Mouse (Mus musculus) left cerebral cortex, postnatal 10 days (tissue): Measurements from ENCODE around the gene Cnpy2. TPM values are rescaled to one million over a fixed set of nuclear protein-coding genes. Genes with fewer than 3 reads are reported as not detected.
"Not testable (repeated sequence)": the region's sequence is repeated elsewhere in the genome, so short reads cannot be mapped to it uniquely, and the experiment has no call there.

ENCODE experiments used
- DNase-seq, 2 experiments: peaks; one replicate each; pipeline ENCODE4 v3.0.0; 2021 to 2022; ENCODE audit warnings: low spot score in 2 of 2, mixed read lengths in 1 of 2; ENCODE audit errors: extremely low spot score in 1 of 2
- intact Hi-C: fragments of 180-260 bp; cut with DNase I; formaldehyde crosslinking; loops from one replicate; pipeline ENCODE4 v1.15.1; 2025
- total RNA-seq, 2 experiments: library from RNA; stranded (reverse); gene quantifications; 2 replicates each; pipeline ENCODE4 v1.2.3; 2021

Cnpy2 gene
- total RNA-seq, 2 experiments from 2014 or later: 64.4 to 69.7 TPM

DNA sequence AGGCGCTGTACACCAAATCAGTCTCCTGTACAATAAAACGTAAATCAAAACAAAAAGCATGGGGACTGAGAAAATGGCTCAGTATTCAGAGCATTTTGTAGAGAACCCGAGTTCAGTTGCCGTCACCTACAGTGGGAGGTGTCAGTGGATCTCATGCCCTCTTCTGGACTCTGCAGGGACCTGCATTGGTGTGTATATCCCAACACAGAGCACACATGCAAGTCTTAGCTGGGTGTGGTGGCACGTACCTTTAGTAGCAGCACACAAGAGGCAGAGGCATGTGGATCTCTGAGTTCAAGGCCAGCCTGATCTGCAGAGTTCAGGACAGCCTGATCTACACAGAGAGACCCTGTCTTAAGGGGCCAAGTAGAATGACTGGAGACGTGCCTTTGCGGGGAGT, 12.6 kb upstream of the Cnpy2 start:
- intact Hi-C loops: no loop called here
- DNase-seq: no peak

DNA sequence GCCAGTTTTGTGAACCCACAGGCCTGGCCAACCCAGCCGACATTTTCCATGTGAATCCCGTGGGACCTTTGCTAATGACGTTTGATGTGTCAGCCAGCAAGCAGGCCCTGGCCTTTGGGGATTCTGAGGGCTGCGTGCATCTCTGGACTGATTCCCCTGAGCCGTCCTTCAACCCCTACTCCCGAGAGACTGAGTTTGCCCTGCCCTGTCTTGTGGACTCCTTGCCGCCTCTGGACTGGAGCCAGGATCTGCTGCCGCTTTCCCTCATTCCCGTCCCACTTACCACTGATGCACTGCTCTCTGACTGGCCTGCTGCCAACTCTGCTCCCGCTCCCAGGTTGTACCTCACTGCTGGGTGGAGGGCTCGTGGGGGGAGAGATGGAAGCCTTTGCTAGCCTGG, 12.1 kb upstream of the Cnpy2 start:
- intact Hi-C loops: no loop called here
- DNase-seq: peak in 1 of 2 experiments; percentile 72

DNA sequence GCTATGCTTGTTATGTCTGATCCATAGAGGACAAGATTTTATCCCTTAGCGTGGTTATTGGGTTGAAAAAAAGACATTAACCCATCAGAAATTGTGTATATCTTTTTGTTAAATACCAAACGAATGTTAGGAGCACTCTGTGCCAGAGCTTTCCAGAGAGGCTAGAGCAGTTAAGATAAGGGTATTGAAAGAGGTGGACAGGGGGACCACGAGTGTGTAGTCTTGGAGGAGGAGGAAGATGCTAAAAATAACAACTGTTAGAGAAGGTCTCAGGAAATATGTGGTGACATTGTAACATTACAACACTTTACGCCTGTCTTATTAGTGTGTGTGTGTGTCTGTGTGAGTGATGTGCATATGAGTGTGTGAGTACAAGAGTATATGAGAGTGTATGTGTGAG, 11.4 kb upstream of the Cnpy2 start:
- intact Hi-C loops: no loop called here

DNA sequence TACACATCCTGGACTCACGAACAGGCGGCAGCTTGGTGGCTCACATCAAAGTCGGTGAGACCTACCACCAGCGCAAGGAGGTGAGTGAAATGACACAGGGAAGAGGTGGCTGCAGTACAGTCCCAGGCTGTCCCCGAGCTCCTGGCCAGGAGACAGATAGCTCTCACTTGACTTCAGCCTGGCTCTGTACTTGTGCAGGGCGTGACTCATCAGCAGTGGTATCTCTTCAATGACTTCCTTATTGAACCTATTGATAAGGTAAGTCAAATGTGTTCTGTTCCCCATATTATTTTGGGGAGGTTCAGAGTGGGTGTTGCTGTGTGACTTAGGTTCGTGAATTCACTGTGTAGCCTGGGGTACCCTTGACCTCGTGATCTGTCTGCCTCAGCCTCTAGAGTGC, 6.7 kb upstream of the Cnpy2 start:
- no peak for DNase-seq
- intact Hi-C loops: no loop called here

More for the DNA sequence above, 11.4 kb upstream of the Cnpy2 start:
- no peak for DNase-seq

DNA sequence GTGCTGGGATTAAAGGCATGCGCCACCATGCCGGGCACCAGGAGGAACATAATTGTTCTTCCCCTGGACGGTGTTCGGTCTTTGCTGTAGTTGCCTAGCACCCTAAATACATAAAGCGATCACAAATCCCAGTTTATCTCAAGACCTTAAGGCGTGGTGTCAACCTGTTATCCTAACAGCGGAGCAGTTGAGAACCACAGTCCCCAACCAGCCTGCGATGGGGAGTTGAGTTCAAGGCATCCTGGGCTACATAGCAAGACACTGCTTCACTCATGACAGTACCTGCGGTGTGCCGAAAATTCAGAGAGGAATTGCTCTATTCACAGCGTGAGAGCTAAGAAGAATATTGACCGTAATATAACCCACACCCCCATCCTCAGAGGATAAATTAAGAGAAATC, 618 bp upstream of the Cnpy2 start:
- intact Hi-C loops: no loop called here
- DNase-seq: no peak

DNA sequence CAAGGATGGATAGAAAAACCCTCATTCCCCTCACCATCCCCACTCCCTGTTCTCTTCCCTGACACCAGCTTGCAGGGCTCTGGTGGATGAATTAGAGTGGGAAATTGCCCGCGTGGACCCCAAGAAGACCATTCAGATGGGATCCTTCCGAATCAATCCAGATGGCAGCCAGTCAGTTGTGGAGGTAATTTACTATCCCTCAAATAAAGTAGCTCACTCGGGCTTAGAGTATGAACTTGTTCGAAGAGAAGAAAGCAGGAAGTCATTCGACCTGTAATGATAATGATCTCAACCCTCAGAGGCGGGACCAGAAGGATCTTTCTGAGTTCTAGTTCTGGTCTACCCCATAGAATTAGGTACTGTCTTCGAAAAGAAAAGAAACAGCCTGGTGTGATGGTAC, 1.3 kb downstream of the Cnpy2 start:
- intact Hi-C loops: no loop called here
- no peak for DNase-seq

DNA sequence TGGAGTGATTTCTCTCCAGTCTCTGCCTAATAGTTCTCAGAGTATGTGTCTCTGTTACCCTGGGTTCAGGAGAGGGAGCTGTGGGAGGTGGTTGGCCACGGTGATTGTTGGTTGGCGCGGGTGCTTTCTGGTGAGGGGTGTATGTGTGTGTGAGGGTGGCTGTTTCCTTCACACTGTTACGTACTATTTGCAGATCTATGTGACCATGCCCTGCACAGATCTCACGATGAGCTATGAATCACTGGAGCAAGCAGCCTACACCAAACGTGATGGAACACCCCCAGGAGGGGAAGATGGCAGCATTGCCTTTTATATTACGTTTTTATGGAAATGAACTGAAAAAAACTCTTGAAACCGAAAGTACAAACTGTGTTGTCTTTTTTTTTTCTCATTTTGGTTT, 4.6 kb downstream of the Cnpy2 start:
- no peak for DNase-seq

DNA sequence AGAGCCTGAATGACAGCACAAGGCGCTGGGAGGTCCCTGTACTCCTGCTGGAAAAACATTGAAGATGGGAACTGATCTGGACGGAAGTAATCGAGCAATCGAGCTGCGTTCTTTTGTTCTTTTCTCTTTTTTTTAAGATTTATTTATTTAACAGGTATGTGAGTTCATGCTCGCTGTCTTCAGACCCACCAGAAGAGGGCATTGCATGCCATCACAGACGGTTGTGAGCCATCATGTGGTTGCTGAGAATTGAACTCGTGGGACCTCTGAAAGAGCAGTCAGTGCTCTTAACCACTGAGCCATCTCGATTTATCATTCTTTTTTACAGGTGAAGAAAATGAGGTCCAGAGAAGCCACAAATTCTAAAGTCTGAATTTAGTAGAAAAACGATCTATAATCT, 5.4 kb downstream of the Cnpy2 start:
- no peak for DNase-seq
- intact Hi-C loops: no loop called here

More for the DNA sequence above, 4.6 kb downstream of the Cnpy2 start:
- intact Hi-C loops: no loop called here

DNA sequence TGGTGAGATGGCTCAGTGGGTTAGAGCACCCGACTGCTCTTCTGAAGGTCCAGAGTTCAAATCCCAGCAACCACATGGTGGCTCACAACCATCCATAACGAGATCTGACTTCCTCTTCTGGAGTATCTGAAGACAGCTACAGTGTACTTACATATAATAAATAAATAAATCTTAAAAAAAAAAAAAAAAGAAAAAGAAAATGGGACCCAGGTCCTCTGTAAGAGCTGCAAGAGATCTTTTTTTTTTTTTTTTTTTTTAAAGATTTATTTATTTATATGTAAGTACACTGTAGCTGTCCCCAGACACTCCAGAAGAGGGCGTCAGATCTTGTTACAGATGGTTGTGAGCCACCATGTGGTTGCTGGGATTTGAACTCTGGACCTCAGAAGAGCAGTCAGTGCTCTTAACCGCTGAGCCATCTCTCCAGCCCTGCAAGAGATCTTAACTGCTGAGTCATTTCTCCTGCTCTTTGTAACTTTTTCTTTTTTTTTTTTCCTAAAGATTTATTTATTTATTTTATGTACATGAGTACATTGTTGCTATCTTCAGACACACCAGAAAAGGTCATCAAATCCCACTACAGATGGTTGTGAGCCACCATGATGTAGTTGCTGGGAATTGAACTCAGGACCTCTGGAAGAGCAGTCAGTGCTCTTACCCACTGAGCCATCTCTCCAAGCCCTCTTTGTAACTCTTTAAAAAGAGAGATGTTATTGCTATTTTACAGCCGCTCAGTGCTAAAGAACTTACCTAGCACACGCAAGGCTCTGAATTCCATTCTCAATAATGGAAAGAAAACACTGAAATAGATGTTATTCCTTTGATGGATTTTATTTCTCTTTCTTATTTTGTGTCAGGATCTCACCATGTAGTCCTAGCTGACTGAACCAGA, 10.3 kb downstream of the Cnpy2 start:
- intact Hi-C loops: loop anchor here (10.0 kb wide), 1 partner anchor 122 kb away; the partner anchor contains the start of gene Smarcc2
- not testable (repeated sequence) for DNase-seq

DNA sequence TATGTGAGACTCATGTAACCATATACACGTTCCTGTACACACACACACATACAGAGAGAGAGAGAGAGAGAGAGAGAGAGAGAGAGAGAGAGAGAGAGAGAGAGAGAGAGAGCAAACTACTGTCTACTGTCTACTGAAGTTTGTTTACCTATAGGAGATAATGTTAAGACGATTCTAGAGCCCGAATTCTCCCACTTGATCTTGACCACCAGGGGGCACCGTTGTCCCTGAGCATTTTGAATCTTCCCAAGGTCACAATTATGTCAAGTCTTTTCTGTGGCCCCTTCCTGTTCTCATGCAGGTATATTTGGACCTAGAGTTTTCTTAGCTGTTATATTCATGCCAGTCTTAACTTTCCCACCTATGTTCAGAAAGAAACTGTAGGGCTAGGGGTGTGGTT, 13.3 kb downstream of the Cnpy2 start:
- DNase-seq: peak in 1 of 2 experiments; percentile 69
- intact Hi-C loops: loop anchor here (10.0 kb wide), 1 partner anchor 119 kb away; the partner anchor contains the start of gene Smarcc2

DNA sequence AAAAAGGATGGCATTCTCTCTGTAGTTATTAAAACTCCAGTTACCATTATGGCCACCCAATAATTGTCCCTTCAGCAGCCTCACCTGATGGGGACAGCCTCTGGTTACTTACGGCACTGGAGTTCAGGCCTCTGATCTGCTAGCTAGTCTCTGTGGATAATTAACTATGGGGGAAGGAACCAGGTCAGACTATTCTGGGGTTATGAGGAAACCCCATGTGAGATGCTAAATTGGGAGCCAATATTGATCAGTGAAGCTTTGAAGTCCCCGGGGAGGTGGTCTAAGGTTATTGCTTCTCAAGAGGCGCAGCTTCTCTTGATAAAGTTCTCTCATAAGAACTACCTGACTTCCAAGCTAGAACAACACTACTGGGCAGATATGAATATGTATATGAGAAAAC, 13.9 kb downstream of the Cnpy2 start:
- DNase-seq: no peak
- intact Hi-C loops: loop anchor here (10.0 kb wide), 1 partner anchor 119 kb away; the partner anchor contains the start of gene Smarcc2

DNA sequence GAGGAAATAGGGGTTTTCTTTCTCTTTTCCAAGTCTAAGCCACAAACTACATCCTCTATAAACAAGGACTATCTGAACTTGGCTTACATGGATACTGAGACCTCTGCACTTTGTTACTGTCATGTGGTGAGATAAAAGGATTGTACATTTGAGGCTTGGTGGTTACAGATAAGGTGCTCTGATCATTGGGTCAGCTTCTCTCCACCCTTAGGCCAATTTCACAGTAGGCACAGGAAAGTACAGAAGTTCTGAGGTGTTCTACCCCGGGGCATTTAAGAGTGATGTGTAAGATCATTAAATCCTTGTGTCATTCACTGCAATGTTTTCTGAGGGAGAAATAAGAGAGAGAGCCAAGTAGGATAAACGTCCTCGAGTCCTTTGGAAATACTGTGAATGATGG, 14.3 kb downstream of the Cnpy2 start:
- intact Hi-C loops: loop anchor here (10.0 kb wide), 1 partner anchor 118 kb away; the partner anchor contains the start of gene Smarcc2

DNA sequence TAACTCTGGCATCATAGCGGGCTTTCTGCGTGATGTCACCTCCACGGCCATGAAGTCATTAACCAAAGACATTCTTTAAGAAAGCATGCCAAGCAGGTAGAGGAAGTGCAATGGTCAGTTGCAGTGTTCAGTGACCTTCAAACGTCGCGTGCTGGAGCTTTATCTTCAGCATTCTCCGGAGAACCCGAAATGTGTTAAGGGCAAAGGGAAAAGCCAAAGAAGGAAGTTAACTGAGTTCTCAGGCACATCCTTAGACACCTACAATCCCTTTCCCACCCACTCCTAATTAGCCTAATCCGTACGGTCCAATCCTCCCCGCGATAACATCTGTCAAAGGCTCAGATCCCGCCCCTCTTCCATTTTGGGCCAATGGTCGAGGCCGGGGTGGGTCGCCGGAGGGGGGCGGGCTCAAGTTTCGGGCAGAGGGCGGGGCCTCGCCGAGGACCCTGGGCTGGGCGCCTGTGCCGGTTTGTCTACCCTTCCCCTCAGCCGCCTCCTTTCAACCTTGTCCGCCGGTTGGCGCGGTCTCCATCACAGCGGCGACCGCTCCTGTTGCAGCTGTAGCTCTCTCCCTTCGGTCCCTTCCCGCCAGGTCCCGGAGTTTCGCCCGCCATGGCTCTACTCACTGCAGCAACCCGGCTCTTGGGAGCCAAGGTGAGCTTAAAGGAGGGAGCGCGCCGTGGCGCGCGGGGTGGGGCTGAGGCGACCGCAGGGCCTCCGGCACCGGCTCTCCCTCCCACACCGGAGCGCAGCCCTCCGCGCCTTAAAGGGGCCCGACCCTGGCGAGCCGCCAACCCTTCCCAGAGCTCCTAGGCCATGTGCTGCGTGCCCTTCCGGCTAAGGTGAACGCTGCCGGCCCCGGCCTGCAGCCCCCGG, 15.3 kb downstream of the Cnpy2 start, which contains the start of gene Cs:
Gene Cs, plus strand, starts transcription at position 429 of the 876 bp plus-strand sequence.
- intact Hi-C loops: loop anchor here (10.0 kb wide), 1 partner anchor 117 kb away; the partner anchor contains the start of gene Smarcc2

More for the DNA sequence above, 14.3 kb downstream of the Cnpy2 start:
- DNase-seq: no peak

DNA sequence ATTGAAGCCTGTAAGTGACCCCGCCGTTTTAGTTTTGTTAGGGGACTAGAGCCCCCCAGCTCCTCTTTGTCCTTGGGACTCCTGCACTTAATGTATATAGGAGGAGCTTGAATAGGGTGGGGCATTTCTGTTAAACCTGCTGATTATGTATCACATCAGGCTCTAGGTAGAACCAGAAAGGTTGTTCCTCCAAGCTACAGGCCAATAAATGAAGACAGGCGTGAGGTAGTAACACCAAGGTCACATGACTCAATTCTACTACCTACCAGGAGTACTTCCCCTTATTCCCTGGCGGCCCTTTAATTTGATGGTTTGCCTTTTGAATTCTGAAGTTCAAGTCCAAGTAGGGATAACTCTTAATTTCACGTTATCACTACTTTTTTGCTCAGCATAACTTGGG, 16.2 kb downstream of the Cnpy2 start:
- intact Hi-C loops: loop anchor here (10.0 kb wide), 1 partner anchor 116 kb away; the partner anchor contains the start of gene Smarcc2
- no peak for DNase-seq

More for the DNA sequence above, 15.3 kb downstream of the Cnpy2 start, which contains the start of gene Cs:
- peak; percentile 96 to 98 for DNase-seq

DNA sequence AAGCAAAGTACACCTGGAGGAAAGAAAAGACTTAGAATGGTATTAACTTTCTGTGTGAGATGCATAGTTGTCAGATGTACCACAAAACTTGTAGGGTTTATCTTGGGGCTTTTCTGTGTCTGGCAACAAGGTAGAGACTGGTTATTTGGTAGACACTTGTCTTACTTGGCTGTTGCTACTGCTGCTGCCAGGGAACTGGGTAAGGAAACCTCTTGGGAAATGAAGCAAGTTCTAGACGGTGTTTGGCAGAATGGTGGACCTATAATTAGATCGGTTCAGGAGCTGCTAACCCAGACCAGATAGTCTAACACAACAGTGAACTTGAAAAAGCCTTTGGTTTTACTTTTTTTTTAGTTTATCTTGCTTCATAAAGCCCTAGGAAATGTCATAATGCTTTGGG, 16.7 kb downstream of the Cnpy2 start:
- DNase-seq: no peak
- intact Hi-C loops: loop anchor here (10.0 kb wide), 1 partner anchor 116 kb away; the partner anchor contains the start of gene Smarcc2

DNA sequence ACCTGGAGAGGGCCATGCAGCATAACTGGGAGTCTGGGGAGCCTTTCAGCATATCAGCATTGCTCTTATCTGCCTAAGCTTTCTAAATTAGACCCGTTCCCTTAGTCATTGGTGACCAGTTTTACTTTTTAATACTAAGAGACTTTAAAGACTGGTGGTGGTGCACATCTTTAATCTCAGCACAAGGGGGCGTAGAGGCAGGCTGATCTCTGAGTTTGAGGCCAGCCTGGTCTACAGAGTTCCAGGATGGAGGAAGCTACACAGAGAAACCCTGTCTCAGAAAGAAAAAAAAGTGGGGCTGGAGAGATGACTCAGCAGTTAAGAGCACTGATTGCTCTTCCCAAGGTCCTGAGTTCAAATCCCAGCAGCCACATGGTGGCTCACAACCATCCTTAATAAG, 18.0 kb downstream of the Cnpy2 start:
- intact Hi-C loops: no loop called here
- no peak for DNase-seq

DNA sequence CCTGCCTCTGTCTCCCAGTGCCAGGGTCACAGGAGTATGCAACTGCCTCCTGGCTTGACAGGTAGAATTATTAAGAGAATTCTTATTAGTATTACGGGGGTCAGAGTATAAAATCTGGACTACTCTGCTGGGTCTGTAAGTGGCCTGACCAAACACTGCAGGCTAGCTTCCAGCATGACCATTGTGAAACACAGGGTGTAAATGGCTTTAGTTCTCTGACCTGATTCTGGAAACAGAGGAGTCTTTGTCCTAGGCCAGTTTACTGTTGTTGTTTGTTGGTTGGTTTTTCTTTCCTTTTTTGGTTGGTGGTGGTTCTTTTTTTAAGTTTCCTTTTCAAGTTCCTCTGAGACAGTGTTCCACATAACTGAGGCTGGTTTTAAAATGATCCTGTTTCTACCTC, 21.2 kb downstream of the Cnpy2 start:
- DNase-seq: no peak
- intact Hi-C loops: no loop called here

DNA sequence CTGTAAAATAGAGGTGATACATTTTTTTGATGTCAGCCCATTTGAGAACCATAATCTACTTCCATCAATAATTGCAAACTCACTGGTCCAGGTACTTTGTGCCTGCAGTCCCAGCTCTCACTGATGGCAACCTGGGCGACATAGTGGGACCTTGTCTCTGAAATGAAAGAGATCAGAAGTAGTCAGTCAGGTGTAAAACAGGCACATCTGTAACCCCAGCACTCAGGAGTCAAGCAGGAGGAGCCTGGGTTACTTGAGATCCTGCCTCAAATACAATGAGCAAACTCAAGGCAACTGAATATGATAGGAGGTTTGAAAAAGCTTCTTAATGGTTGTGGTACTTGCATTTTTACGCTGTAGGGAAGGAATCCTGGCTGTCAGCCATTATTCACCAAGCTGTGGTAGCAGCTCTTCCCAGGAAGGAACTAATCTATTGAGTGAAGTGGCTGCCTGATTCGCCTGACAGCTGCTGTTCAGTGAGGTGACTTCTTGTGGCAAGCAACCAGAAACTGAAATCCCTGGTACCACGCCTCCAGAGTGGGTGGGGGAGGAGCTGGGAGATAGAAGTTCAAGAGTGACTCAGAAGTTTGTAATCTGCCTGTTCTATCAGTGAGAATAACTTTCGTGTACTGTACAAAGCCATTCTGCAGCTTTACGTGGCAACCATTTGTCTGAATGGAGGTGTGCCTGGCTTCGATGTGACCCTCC, 22.5 kb downstream of the Cnpy2 start:
- peak; percentile 64 to 66 for DNase-seq
- intact Hi-C loops: no loop called here
